Mouse (Mus musculus): ENCODE data around the gene Ntrk2.

Gene Ntrk2

DNA sequence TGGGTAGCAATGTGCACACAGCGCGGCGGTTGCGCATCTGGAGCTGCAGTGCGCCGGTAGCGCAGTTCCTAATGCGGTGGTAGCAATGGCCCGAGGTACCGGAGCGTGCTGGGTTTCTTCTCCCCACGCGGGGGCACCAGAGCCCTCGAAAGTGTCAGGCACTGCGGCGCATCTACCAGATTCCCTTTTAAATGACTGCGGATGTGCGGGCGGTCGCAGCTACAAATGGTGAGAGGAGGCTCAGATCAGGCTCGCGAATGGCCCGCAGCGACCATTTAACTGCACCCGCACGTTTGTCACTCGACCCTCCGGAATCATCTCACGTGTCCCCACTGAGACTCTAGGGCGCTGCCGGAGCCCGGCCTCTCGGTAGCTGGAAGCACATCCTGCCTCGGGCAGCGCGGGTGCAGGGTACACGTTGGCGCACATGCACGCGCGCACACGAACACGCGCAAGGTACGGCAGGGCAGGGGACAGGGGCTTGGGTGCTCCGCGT is at the start of gene Ntrk2:
Gene Ntrk2, plus strand, starts transcription at position 173 of the 496 bp plus-strand sequence.
- peak; percentile 89 for DNase-seq (ENCODE audit: inconsistent ontology term)

DNA sequence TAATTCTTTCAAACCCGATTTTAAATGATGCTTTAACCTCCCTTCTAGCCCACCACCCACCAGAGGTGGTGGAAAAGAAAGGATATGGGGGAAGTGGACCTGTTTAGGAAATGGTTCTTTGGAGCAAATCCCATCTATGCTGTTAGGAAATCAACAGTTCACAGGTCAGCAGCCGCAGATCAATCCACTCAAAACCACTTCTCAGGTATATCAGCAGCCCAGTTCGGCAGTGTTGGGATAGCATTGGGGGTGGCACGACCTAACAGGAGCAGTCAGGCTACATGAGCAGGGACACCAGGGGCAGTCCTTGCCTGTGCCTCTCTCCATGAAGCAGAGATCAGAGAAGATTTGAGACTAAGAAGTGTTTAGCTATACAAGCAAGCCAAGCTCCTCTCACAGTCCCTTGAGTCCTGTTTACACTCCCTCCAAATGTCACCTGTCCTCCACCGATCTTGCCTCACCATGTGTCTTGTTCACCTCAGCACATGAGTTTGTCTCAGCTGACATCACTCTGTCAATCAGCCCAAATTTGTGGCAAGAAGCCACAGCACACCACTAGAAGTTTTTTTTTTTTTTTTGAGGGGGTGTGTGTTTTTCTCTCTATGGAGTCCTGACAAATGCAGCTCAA is 45.3 kb upstream of the Ntrk2 start:
- DNase-seq (ENCODE audit: inconsistent ontology term): no peak

DNA sequence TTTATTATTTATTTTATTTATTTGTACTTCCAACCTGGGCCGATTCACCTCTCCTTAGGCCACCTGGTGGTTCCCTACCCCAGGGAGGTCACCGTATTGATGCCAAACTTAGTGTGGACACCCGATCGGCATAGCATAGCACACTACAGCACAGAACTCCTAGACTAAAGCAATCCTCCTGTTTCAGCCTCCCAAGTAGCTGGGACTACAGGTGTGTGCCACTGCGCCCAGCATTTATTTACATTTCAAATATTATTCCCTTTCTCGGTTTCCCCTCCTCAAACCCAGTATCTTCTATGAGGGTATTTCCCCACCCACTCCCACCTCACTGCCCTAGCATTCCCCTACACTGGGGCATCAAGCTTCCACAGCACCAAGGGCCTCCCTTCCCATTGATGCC is 38.1 kb upstream of the Ntrk2 start:
- DNase-seq (ENCODE audit: inconsistent ontology term): no peak

DNA sequence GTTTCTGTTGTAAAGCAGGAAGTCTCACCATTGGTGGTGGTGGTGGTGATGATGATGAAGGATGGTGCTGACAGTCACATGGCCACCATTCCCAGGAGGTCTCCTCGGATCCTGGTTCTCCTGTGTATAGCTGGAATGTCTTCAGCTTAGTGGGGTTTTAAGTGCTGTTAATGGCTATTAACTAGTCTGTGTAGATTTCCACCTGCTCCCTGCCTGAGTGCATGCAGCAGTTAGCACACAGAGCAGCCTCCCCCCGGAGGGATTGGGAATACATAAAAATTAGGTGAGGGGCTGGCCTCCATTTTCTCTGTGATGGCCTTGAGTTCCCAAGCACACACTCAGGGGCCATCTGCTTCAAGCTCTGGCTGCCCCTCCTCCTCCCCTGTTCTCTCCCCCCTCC is 36.9 kb upstream of the Ntrk2 start:
- DNase-seq (ENCODE audit: inconsistent ontology term): no peak

DNA sequence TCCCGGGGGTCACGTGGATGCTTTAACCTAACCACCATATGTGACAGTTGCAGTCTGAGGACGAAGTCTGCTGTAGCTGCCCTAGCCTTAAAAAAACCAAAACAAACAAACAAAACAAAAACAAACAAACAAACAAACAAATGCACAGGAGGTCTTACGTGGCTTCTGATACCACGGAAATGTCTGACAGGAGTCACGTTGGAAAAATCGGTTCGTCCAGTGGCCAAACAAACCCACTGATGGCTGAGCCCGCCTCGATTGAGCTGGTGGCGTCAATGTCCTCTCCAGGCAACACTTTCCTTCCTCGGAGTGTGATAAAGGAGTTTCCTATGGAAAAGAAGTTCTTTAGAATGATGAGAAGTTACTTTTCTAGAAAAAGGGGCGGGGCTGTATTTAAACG is 27.1 kb upstream of the Ntrk2 start:
- DNase-seq (ENCODE audit: inconsistent ontology term): no peak

DNA sequence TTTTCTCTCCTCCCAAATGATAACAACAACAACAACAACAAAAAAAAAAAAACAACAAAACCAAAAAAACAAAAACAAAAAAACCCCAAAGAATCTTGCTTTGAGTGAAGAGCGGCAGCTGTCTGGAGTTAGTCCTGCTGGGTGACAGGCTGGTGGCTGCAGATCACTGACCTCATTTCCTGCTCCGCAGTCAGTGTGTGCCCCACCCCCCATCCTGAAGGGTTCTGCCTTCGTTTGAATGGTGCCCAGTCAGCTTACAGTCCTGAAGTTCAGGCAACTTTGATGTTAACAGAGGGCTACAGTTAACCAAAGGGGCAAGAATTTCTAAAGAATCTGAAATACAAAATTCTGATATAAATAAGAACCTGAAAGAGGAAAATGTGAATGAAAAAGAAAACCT is 19.9 kb upstream of the Ntrk2 start:
- DNase-seq (ENCODE audit: inconsistent ontology term): peak; percentile 41

DNA sequence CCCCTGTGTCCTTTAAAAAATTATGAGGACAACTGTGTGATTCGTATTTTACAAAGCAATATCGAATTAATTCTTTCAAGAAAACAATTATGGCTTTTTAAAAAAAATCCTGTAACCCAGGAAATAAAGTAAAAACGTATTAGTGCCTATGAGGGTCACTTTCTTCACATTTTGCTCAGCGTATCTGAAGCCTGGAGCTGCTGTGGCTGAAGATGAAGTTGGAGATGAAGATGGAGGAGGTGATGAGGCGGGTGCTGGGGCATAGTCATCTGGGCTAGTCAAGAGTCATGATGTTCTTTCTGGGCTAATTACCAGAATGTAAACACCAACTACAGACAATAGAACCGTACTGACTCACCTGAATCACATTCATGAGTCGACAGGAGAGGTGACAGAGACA is 15.6 kb upstream of the Ntrk2 start:
- no peak for DNase-seq (ENCODE audit: inconsistent ontology term)

DNA sequence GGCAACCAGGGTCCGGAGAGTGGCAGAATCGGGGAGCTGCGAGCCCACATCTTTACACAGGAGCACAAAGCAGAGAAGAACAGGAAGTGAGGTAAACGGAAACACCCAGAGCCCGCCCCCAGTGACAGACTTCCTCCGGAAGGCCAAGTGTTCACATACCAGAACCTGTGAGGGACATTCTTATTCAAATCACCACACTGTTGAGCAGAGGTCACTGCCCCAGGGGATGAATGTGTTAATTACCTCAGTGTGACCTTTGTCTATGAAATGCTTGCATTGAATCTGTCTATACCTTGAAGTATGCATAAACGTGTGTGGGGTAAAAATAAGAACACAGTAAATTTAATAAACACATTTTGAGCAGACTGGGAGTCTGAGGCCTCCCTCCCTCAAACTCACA is 9.0 kb upstream of the Ntrk2 start:
- DNase-seq (ENCODE audit: inconsistent ontology term): no peak

DNA sequence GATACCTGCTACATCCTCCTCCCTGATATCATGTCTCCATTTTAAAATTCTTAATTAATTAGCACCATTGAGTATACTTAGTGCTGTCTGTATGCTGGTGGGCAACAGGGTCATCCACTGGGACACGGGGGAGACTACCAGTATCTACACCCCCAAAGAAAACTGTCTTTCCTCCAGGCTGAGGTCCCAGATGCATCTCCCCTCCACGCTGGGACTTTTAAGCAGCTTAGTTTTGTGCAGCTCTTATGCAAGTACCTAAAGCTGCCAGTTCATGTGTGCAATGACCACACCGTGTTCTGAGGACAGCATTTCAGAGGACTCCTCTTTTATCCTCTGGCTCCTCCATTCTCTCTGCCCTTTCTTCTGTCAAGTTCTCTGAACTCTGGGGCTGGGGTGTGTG is 5.1 kb upstream of the Ntrk2 start:
- no peak for DNase-seq (ENCODE audit: inconsistent ontology term)

DNA sequence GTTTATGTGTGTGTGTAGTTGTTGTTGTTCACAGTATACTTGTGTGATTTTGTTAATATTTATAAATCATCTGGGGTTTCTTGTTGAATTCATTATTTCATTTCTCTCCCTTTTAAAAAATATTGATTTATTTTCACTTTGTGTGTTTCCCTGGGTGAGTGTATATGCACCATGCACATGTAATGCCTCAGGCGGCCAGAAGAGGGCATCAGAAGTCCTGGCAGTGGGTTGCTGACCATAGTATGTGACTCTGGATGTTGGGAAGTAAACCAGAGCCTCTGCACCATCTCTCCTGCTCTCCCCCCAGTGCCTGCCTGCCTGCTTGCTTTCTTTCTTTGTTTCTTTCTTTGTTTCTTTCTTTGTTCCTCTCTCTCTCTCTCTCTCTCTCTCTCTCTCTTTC is 2.5 kb upstream of the Ntrk2 start:
- DNase-seq (ENCODE audit: inconsistent ontology term): no peak

DNA sequence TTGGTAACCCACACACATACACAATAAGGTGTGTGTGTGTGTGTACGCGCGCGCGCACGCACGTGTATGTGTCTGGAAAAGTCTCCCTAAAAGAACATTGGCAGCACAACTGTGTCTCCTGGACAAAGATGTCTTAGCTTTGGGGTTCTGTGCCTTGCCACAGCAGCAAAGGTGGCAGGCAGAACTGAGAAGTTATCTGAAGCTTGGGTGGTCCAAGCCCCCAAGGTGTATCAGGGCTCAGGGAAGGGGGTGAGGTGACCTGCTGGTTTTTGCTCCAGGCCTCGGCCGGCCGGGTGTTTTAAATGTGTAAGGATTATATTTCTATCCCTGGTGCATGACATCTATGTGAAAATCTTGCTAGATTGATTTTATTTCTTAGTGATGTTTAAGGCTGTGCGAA is 536 bp upstream of the Ntrk2 start:
- DNase-seq (ENCODE audit: inconsistent ontology term): no peak

DNA sequence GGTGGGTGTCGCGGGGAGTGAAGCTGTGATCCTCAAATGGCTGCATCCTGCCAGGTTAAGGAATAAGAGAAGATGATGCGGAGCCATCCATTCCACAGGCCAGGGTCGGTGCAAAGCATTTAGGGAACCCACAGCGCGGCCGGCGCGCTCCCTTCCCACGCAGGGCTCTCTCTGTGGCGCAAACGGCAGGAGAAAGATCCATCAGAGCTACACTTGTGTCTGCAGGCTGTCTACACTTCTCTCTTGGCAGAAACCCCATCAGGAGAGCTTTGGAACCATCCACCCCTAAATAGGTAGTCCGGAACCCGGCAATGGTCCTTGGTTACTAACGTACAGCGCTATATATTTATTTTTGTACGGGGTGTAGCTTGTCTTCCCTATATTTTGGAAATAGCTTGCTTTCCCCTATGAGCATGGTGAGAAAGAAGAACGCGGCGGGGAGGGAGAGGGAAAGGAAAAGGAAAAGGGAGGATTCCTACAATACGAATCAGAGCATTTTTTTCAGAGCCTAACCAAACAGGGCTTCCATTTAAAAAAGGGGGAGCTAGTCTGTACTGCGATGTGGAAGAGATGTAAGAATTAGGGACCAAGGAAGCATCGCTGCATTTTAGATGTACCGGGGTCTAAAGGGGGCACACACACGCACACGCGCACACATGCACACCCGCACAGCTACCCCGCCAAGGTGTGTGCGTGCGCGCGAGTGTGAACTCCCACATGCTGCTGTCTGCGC is 693 bp downstream of the Ntrk2 start:
- peak; percentile 24 for DNase-seq (ENCODE audit: inconsistent ontology term)

DNA sequence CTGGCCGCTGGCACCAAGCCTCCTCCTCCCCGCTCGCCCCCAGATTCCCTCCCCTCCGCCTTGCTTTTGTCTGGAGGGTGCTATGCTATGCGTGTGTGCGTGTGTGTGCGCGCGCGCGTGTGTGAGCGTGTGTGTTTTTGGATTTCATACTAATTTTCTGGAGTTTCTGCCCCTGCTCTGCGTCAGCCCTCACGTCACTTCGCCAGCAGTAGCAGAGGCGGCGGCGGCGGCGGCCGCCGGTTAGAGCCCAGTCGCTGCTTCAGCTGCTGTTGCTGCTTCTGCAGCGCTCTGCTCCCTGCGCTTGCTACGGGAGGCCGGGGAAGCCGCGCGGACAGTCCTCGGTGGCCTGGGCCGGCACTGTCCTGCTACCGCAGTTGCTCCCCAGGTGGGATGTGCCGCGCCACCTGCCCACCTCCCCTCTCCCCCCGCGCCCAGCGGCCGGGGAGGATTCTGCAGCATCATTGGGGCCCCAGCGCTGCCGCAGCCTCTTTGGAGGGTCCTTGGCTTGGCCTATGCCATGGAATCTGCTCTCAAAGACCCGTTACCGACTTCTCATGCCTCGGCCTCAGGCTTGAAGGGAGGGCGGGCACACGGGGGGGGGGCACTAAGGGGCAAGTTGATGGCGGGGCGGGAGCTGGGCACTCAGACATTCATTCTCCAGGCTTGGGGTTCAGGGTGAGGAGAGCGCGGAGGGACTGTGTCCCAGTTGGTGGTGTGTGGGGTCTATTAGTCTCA is 1.4 kb downstream of the Ntrk2 start:
- DNase-seq (ENCODE audit: inconsistent ontology term): peak; percentile 48

DNA sequence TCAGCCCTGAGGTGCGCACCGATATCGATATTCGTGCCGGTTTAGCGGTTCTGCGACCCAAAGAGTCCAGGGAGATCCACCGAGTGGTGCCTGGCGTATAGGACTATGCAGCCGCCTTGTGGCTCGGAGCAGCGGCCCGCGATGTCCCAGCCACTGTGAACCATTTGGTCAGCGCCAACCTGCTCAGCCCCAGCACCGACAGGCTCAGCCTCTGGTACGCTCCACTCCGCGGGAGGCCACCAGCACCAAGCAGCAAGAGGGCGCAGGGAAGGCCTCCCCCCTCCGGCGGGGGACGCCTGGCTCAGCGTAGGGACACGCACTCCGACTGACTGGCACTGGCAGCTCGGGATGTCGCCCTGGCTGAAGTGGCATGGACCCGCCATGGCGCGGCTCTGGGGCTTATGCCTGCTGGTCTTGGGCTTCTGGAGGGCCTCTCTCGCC is 2.0 kb downstream of the Ntrk2 start:
- DNase-seq (ENCODE audit: inconsistent ontology term): peak; percentile 48

DNA sequence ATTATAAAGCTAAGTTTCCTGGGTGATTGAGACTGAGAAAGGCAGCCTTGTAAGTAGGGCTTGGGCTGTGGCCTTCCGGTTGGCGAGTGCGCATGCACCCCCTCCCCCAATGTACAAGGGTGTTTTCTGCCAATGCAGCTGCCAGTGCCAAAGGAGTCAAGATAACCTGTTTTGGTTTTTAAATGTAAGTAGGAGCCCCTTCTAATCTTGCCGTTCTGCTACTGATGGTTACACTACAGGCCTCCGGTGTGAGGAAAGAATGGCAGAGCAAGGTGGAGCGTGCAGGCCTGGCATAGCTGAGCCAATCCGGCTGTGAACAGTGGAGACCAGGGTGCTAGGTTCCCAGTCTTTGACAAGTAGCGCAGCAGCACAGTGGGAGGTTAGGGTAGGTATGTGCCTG is 3.6 kb downstream of the Ntrk2 start:
- DNase-seq (ENCODE audit: inconsistent ontology term): no peak

DNA sequence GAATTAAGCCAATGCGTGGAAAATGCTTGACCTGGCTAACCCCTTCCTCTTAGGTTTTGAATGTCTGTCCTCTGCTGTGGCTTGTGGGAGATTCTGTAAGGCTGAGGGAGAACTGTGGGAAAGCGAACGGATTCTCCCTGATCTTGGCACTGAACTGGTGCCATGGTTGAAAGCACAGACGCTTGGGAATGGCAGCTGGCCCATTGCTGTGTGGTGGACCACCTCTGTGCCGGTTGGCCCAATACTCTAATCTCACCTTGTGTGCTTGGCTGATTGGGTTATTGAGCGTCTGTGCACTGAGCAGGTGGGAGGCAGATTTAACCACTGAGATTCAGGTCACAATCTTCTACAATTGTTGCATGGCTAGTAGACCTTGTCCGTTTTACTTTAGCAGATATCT is 18.4 kb downstream of the Ntrk2 start:
- peak; percentile 14 for DNase-seq (ENCODE audit: inconsistent ontology term)

DNA sequence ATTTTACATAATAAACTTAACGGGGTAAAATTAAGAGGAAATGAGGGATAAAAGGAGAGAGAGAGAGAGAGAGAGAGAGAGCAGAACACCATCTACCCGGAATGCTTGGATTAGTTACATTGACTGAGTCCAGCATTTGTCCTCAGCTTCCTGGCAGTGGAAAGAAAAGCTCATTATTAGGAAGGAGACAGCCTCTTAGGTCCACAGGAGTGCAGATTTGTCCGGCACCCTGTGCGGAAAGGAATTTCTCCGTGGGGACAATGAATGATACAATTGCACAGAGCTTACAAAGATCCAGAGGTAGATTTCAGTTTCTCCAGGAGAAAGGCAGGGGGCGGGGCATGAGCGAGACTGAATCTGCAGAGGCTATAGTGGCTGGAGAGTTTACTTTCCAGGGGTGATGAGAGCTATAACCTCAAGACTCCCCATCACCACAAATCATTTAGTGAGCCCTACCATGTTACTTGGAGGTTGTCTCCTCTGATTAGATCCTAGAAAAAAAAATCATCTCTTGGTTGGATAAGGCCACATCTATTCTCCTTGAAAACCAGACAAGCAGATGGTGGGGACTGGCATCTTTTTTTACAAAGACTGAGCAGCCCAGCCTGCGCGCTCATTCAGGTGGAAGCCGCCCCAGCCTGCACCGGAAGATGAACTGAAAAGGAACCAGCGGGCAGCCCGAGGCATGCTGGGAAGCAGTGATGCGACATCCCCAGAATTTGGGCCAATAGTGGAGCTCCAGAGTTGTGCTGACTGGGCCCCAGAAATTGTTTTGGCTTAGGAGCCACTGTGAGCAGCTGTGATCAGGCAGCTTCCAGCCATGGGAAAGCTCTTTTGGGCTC is 20.2 kb downstream of the Ntrk2 start:
- peak; percentile 72 for DNase-seq (ENCODE audit: inconsistent ontology term)

DNA sequence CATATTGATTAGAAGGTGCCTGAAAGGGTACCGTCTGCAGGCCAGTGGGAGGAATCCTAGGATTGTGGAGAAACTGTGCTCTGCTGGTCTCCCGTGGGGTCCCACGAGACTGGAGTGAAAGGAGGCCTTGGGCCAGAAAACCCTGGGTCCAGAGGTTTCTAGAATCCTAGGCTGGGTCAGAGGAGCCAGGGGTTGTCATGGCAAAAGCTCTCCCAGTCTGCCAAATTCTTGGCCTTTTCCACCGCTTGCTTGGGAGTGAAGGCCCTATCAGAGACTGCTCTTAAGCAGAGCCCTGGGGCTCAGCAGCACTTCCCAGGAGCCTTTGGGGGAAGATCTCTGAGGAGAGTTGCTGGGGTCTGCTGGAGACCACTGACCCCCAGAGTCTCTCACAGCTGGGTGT is 25.6 kb downstream of the Ntrk2 start:
- no peak for DNase-seq (ENCODE audit: inconsistent ontology term)

DNA sequence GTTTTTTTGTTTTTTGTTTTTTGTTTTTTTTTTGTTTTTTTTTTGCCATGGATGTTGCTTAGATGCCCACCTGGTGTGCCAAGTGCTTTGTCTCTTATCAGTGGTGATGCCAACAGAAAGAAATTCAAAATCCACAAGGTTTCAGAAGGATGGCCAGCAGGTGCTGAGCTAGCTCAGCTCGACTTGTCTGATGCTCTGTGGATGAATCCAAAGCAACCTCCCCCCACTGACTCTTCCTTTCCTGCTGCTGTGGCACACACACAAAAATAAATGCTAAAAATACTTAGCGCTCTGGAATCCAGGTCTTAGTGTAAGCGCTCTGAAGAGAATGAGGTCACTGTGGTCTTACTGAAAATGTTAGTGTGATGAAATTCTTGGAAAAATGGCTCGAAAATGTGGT is 28.4 kb downstream of the Ntrk2 start:
- DNase-seq (ENCODE audit: inconsistent ontology term): no peak

DNA sequence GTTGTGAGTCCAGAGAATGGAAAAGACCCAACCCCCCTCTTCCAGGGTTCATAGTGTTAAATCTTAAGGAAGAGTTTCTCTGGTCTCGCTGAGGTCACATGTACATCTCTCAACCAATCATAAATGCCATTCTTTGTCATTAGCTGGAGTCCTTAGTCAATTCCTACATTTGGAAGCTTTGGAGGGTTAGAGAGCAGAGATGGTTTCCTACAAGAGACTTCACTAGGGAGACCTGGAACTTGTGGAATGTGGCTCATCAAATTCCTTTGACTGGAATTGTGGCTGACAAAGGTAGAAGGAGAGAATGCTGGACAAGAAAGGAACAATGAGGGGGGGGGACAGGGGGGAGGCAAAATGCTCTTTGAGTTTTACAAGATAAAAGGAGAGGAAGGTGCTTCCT is 30.5 kb downstream of the Ntrk2 start:
- peak; percentile 26 for DNase-seq (ENCODE audit: inconsistent ontology term)

DNA sequence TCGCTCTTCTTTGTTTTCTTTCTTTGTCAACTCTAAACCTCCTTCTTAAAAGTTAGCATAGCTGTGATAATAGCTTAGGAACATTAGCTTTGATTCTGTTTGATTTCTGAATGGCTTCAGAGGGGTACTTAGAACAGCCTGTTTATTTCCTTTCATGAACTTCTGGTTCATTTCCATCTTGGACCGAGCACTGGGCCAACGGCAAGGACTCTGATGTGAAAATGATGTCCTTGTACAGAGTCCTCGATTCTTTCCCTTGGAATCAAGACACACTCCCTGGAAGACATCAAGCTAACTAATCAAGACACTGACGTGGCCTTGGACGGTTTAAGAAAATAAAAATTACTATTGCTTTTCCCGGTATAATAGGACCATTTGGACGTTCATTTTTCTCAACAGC is 31.7 kb downstream of the Ntrk2 start:
- no peak for DNase-seq (ENCODE audit: inconsistent ontology term)
